Mouse (Mus musculus) hindbrain, embryonic 13.5 days (tissue): Measurements from ENCODE around the gene Smyd3. TPM values are rescaled to one million over a fixed set of nuclear protein-coding genes. Genes with fewer than 3 reads are reported as not detected.

Experiments used
- ATAC-seq: fragments of 200-750 bp; cut with Nextera tagmentation; 2 replicates; pipeline ENCODE4 v1.8.0; 2017; ENCODE audit warnings: moderate TSS enrichment; ENCODE audit not compliant: low FRiP score
- H3K27ac ChIP-seq: fragments of 300-500 bp; sonication (generic); 2 replicates; pipeline ENCODE4 v1.5.1; 2015; ENCODE audit warnings: inconsistent platforms, mild to moderate bottlenecking, moderate library complexity
- H3K27me3 ChIP-seq: fragments of 300-500 bp; sonication (generic); 2 replicates; pipeline ENCODE4 v1.6.1; 2015; ENCODE audit warnings: mild to moderate bottlenecking, inconsistent platforms
- H3K36me3 ChIP-seq: fragments of 300-500 bp; sonication (generic); 2 replicates; pipeline ENCODE4 v1.6.1; 2015; ENCODE audit warnings: mild to moderate bottlenecking, inconsistent platforms
- H3K4me1 ChIP-seq: fragments of 300-500 bp; sonication (generic); replicated peaks from 2 replicates; pipeline ENCODE4 v1.6.1; 2015; ENCODE audit warnings: inconsistent platforms
- H3K4me2 ChIP-seq: fragments of 300-500 bp; sonication (generic); 2 replicates; pipeline ENCODE4 v1.6.1; 2015; ENCODE audit warnings: inconsistent platforms, mild to moderate bottlenecking, moderate library complexity
- H3K4me3 ChIP-seq: fragments of 300-500 bp; sonication (generic); 2 replicates; pipeline ENCODE4 v1.5.1; 2015; ENCODE audit warnings: mild to moderate bottlenecking, inconsistent platforms
- H3K9ac ChIP-seq: fragments of 300-500 bp; sonication (generic); 2 replicates; pipeline ENCODE4 v1.6.1; 2015; ENCODE audit warnings: mild to moderate bottlenecking, inconsistent platforms
- H3K9me3 ChIP-seq: fragments of 300-500 bp; sonication (generic); 2 replicates; pipeline ENCODE4 v1.6.1; 2016; ENCODE audit warnings: inconsistent platforms
- WGBS: fragments of 180-500 bp; shearing (Covaris S2); methylation state at CpG from one replicate; pipeline ENCODE4 v1.1.7; 2015; 5-methylcytosine and 5-hydroxymethylcytosine counted together
- polyA plus RNA-seq: library from polyadenylated mRNA; unstranded; fragments of >200 nt; fragmentation: Nextera tagmentation; extraction: Ambion mirVana; gene quantifications from 2 replicates; pipeline ENCODE4 v1.2.1, GENCODE M21; 2015

The Smyd3 gene
- polyA plus RNA-seq, 1 experiment from 2014 or later: 20.7 TPM

DNA sequence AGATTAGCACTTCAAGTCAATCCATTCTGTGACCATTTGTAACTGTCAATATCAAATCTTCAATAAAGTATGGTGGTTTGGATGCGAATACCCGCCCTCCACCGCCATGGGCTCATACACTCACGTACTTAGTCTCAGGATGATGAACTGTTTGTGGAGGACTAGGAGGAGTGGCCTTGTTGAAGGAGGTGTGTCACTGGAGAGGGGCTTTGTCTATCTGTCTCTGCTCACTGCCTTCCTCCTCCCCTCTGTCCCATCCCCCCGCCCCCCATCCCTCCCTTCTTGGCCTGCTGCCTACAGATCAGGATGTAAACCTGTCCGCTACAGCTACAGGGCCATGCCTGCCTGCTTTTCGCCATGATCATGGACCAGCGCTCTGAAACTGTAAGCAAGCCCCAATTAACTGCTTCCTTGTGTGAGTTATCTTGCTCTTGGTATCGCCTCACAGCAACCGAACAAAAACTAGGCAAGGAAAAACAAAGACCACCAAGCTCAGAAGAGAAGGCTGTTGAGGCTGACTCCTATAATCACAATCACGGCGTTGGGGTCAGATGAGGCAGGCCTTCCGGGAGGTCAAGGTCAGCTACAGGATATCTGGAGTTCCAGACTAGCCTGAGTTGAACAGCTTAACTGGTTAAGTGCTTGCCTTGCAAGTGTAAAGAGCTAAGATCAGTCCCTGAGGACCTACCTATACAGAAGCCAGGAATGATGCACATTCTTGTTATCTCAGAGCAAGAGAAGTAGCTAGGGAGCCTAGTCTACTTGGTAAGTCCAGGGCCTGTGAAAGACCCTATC lies 7.1 kb downstream of the Smyd3 start:
- H3K4me2 ChIP-seq: no peak overlapping the region
- H3K9ac ChIP-seq: no peak overlapping the region
- H3K4me3 ChIP-seq: no peak overlapping the region
- 88% methylated on average over 13 of the region's 13 CpGs for WGBS
- H3K4me1 ChIP-seq: no peaks in the 10 kb centered on the region
- H3K27ac ChIP-seq: no peak overlapping the region
- H3K36me3 ChIP-seq: no peaks in the 10 kb centered on the region
- ATAC-seq: no peak
- H3K9me3 ChIP-seq: no peaks in the 10 kb centered on the region
- no peaks in the 10 kb centered on the region for H3K27me3 ChIP-seq

DNA sequence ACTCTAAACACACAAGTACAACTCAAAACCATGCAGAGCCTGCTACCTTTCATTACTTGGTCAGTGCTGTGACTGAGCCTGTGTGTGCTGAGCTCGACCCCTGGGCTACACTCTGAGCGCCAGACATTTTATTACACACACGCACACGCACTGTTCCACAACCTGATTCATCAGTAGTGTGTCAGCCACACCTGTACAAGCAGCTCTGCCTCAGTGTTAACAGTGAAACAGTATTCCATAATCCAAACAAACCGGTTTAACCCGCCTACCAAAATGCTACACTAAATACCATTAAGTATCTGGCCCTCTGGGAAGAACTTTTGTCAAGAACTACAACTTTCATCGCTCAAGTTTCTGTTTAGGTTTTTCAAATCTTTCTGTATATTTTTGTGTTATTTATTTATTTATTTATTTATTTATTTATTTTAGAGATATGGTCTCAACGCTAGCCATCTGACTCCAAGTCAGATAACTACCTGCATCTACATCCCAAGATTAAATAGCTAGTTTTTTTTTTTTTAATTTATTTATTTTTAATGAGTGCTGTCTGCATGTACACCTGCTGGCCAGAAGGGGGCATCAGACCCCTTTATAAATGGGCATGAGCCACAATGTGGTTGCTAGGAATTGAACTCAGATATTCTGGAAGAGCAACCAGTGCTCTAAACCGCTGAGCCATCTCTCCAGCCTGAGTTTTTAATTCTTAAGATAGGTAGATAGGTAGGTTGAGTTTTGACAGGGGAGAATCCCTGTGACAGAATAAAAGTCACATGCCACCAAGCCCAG lies 11.1 kb downstream of the Smyd3 start:
- no peak overlapping the region for H3K4me3 ChIP-seq
- H3K36me3 ChIP-seq: no peaks in the 10 kb centered on the region
- H3K9ac ChIP-seq: no peak overlapping the region
- WGBS: 67% methylated on average over 9 of the region's 9 CpGs
- ATAC-seq: no peak
- H3K27ac ChIP-seq: no peak overlapping the region
- no peaks in the 10 kb centered on the region for H3K4me1 ChIP-seq
- H3K27me3 ChIP-seq: no peaks in the 10 kb centered on the region
- no peaks in the 10 kb centered on the region for H3K9me3 ChIP-seq
- no peak overlapping the region for H3K4me2 ChIP-seq

DNA sequence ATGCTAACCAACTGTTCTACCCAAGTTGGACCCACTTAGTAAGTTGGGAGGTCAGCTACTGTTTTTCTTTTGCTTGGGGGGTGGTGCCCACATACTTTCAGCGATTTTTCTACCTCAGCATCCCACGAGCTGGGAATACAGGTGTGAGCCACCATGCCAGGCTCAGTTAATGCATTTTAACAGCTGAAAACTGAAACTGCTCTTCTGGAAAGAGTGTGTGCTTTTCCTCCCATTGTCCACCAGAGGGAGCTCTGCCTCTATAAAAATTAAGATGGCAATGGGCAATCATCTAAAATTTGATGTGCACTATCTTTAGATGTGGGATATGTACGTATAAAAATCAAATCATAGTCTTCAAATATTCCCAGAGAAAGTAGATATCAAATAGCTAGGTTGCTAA lies 15.3 kb downstream of the Smyd3 start:
- H3K4me1 ChIP-seq: no peaks in the 10 kb centered on the region
- no peak for ATAC-seq
- H3K9me3 ChIP-seq: no peaks in the 10 kb centered on the region

DNA sequence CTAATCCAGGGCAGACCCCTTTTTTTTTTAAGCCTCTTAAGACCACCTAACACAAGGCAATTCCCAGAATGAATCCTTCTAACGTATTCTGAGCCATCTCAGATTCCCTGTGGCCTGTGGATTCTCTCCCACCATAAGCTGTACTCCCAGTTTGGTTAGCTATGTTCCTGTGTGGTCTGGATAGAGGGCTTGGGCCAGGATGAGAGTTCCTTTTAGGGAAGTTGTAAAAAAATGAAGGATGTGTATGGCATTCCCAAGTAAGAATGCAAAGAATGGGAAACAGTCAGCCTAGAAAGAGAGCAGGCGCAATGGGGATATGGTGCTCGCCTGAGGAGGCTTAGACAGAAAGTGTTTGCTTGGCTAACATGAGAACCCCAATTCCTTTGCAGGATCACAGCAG lies 18.6 kb downstream of the Smyd3 start:
- no peaks in the 10 kb centered on the region for H3K36me3 ChIP-seq
- no peak for ATAC-seq
- no peak overlapping the region for H3K4me2 ChIP-seq
- H3K27me3 ChIP-seq: no peaks in the 10 kb centered on the region
- no peaks in the 10 kb centered on the region for H3K9me3 ChIP-seq
- no peaks in the 10 kb centered on the region for H3K4me1 ChIP-seq
- 85% methylated on average over 3 of the region's 3 CpGs for WGBS
- H3K9ac ChIP-seq: no peak overlapping the region
- no peak overlapping the region for H3K27ac ChIP-seq
- no peak overlapping the region for H3K4me3 ChIP-seq

More for the DNA sequence above, 15.3 kb downstream of the Smyd3 start:
- no peak overlapping the region for H3K27ac ChIP-seq
- no peak overlapping the region for H3K9ac ChIP-seq
- no peak overlapping the region for H3K4me2 ChIP-seq
- no peaks in the 10 kb centered on the region for H3K36me3 ChIP-seq
- 23% methylated on average over 3 of the region's 3 CpGs for WGBS
- H3K27me3 ChIP-seq: no peaks in the 10 kb centered on the region
- H3K4me3 ChIP-seq: no peak overlapping the region

DNA sequence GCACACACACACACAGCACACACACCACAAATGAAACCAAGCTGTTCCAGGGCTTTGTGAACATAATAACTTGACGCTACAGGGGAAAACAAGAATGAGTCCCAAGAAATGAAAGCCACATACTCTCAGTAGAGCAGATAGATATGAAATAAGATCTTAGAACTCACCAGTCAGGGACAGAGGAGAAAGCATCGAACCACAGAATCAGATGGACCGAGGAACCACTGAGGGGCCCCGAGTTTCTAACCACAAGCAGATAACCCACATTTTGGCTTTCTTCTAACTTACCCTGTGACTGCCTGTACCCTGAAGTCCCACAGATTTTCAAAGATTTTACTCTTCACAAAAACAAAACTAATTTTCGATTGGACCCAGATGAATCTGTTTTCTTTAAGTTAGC lies 24.9 kb downstream of the Smyd3 start:
- ATAC-seq: no peak
- 86% methylated on average over 5 of the region's 5 CpGs for WGBS

DNA sequence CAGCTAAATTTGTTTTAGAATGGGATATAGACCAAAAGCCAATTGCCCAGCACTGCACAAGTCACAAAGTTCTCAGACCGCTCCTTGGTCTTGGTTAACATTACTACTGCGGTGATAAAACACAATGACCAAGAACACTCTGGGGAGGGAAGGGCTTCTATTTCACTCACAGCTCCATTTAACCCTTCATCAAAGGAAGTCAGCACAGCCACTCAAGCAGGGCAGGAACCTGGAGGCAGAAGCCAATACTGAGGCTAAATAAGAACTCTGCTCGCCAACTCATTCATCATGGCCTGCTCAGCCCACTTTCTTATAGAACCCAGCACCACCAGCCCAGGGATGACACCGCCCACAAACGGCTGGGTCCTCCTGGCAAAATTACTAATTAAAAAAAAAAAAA lies 29.3 kb downstream of the Smyd3 start:
- ATAC-seq: no peak
- WGBS: 94% methylated on average over 5 of the region's 5 CpGs

More for the DNA sequence above, 24.9 kb downstream of the Smyd3 start:
- H3K36me3 ChIP-seq: no peaks in the 10 kb centered on the region
- no peaks in the 10 kb centered on the region for H3K27me3 ChIP-seq
- H3K4me3 ChIP-seq: no peak overlapping the region
- no peak overlapping the region for H3K4me2 ChIP-seq
- H3K9ac ChIP-seq: no peak overlapping the region
- H3K27ac ChIP-seq: no peak overlapping the region
- 0 out of 2 replicates have a peak, but pooled peaks cover 4% of the 10 kb centered on the region for H3K4me1 ChIP-seq
- 0 out of 2 replicates have a peak, but pooled peaks cover 3% of the 10 kb centered on the region for H3K9me3 ChIP-seq

DNA sequence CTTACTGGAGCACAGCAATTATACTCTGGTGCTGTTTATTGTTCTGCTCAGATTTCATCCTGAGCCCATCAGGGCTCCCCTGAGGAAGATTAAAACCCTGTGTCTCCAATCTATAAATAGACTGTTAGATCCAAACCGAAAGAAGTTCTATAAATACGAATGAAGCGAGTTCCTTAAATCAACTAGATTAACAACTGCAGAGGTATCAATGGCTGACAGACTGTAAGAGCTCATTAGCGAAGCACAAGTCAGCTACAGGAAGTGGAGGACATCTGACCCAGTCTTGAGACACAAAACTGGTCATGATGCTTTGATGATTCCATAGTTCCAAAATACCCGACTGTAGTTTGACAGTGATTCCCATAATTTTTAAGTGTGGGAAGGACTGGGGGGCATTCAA lies 29.9 kb downstream of the Smyd3 start:
- Histone ChIP-seq H3K9ac (no peak overlapping the region), H3K27me3 (no peaks in the 10 kb centered on the region), H3K36me3 (no peaks in the 10 kb centered on the region), H3K4me3 (no peak overlapping the region), H3K4me1 (0 out of 2 replicates have a peak, but pooled peaks cover 11% of the 10 kb centered on the region), H3K4me2 (no peak overlapping the region), H3K9me3 (0 out of 2 replicates have a peak, but pooled peaks cover 3% of the 10 kb centered on the region), H3K27ac (no peak overlapping the region)
- ATAC-seq: no peak
- 66% methylated on average over 5 of the region's 5 CpGs for WGBS

More for the DNA sequence above, 29.3 kb downstream of the Smyd3 start:
- H3K9ac ChIP-seq: no peak overlapping the region
- no peaks in the 10 kb centered on the region for H3K27me3 ChIP-seq
- H3K4me2 ChIP-seq: no peak overlapping the region
- H3K27ac ChIP-seq: no peak overlapping the region
- H3K4me1 ChIP-seq: 0 out of 2 replicates have a peak, but pooled peaks cover 11% of the 10 kb centered on the region
- no peaks in the 10 kb centered on the region for H3K36me3 ChIP-seq
- H3K9me3 ChIP-seq: 0 out of 2 replicates have a peak, but pooled peaks cover 3% of the 10 kb centered on the region
- no peak overlapping the region for H3K4me3 ChIP-seq

DNA sequence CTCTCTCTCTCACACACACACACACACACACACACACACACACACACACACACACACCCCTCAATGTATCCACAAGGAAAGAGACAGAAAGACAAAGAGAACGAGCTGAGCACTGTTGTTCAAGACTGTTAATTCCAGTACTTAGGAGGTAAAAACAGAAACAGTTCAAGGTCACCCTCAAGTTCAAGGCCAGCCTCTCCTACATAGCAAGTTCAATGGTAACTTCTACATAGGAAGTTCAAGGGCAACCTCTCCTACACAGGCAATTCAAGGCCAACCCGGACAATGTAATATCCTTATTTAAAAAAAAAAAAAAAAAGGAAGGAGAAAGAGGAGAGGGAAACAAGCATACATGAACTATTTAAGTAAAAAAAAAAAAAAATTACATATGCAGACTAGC lies 30.6 kb downstream of the Smyd3 start:
- ATAC-seq: no peak
- no peak overlapping the region for H3K9ac ChIP-seq
- H3K9me3 ChIP-seq: 0 out of 2 replicates have a peak, but pooled peaks cover 3% of the 10 kb centered on the region
- no peaks in the 10 kb centered on the region for H3K27me3 ChIP-seq
- 89% methylated on average over 2 of the region's 2 CpGs for WGBS
- H3K4me2 ChIP-seq: no peak overlapping the region
- no peak overlapping the region for H3K27ac ChIP-seq
- H3K4me3 ChIP-seq: no peak overlapping the region
- H3K4me1 ChIP-seq: 0 out of 2 replicates have a peak, but pooled peaks cover 11% of the 10 kb centered on the region
- H3K36me3 ChIP-seq: no peaks in the 10 kb centered on the region

DNA sequence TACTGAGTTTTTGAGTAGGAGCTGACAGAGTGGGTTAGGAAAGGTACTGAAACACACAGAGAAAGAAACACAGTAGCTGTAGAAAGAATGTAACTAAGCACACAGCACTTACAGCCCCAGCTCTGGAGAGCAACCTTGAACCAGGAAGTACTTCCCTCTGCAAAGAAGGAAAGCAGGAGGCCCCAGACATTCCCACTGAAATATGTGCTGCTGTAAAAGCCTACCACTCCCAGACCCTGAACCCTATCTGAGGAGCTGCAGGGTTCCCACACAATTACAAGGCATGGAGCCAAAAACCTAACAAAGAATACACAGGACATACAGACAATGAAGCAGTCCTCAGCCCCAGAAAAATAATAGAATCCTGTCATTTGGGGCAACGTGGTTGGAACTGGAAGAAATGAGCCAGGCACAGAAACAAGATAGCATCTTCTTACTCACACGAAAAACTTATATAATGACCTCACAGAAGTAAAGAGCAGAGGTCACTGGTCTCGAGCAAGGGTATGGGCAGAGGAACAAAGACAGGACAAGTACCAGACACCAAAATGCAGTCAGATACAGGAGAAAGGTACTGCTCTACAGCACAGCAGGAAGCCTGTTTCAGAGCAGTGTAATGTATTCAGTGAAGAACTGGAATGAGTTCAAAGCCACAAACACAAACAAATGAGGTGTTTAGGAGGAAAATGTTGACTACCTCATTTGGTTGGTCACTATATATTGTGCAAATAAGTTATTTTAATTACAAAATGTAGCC lies 31.9 kb downstream of the Smyd3 start:
- Histone ChIP-seq H3K4me2 (no peak overlapping the region), H3K9ac (no peak overlapping the region)
- 20% methylated on average over 3 of the region's 3 CpGs for WGBS

DNA sequence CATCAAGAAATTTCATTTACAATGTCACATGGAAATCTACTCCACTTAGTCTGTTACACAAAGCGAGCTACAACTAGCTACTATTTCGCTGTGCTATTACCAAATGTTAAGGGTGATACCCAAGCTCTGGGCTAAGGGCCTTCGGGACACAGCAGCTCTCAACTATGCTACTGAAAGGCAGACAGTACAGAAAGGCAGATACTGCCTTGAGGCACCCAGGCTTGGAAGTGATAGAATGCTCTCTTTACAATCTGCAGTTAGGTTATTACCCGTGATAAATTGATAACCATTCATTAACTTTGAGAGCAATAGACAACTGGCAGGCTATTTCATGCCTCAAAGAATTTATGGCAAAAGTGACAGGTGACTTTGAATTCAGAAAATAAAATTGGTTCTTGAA lies 37.0 kb downstream of the Smyd3 start:
- Histone ChIP-seq H3K4me1 (peaks cover 15% of the 10 kb centered on the region), H3K9ac (no peak overlapping the region), H3K9me3 (no peaks in the 10 kb centered on the region), H3K27me3 (no peaks in the 10 kb centered on the region), H3K27ac (no peak overlapping the region), H3K4me2 (no peak overlapping the region), H3K36me3 (no peaks in the 10 kb centered on the region), H3K4me3 (no peak overlapping the region)
- ATAC-seq: no peak
- 59% methylated on average over 4 of the region's 4 CpGs for WGBS

More for the DNA sequence above, 31.9 kb downstream of the Smyd3 start:
- Histone ChIP-seq H3K27me3 (no peaks in the 10 kb centered on the region), H3K36me3 (no peaks in the 10 kb centered on the region), H3K27ac (no peak overlapping the region), H3K4me1 (peaks cover 13% of the 10 kb centered on the region), H3K9me3 (0 out of 2 replicates have a peak, but pooled peaks cover 3% of the 10 kb centered on the region), H3K4me3 (no peak overlapping the region)
- no peak for ATAC-seq

DNA sequence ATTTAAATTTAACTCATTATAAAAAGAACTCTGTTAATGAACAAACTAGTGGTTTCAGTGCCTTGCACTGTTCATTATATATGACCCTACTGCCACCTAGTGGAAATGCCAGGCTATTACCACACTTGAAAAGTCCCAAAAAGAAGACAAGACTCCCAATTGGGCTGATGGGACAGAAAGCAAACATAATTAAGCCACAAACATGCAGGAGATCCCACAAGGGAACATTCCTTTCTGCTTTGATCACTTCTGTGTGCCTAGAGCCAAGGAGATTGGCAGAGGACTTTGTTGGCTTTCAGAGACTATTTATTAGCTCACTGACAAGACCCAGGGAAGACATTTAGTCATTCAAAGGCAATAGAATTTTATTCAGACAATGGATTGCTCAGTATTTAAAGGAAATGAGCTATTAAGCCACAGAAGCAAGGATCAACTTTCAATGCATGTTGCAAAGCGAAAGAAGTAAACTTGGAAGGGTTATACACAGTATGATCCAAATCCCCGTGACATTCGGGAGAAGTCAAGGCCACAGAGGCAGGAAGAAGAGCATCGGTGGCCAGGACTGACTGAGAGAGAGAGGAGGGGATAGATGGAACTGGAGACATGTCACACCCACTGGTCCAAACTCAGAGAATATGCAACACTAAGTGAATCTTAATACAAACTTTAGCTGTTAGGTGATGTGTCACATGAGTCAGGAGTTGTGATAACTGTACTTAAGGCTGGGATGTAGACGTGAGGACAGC lies 40.5 kb downstream of the Smyd3 start:
- peaks cover 5% of the 10 kb centered on the region; the same call in 1 of the 2 replicates for H3K36me3 ChIP-seq
- WGBS: 77% methylated on average over 5 of the region's 5 CpGs
- peaks cover 9% of the 10 kb centered on the region; the same call in 1 of the 2 replicates for H3K9me3 ChIP-seq
- peaks cover 14% of the 10 kb centered on the region for H3K4me1 ChIP-seq
- no peak overlapping the region for H3K4me3 ChIP-seq
- peak; percentile 72; the same call in 1 of the 2 replicates for ATAC-seq
- H3K4me2 ChIP-seq: no peak overlapping the region
- H3K27ac ChIP-seq: no peak overlapping the region
- no peaks in the 10 kb centered on the region for H3K27me3 ChIP-seq
- no peak overlapping the region for H3K9ac ChIP-seq
